Comparison of ENCODE assay signal across 9 mouse cellular contexts in the genomic region with DNA sequence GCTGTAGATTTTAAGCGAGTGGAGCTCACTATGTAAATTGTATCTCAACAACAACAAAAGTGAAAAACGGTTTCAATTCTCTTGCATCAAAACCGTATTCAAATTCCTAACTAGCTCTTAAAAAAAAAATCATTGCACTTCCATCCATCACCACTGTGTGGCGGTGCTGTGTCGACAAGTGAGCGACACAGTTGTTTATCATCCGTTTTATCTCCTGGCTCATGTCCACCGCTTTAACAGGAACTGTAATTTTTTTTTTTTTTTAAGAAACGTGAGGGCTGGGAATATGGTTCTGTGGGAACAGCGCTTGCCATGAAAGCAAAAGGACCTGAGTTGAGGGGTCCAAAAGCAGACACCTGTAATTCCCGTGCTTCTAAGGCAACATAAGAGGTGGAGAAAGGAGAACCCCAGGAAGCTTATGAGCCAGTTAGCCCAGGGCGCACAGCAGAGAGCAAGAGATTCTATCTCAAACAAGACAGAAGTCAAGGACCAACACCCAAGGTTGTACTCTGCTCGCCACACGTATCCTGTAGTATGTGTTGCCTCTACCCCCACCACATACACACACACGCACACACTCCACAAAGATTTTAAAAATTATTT. TPM values are rescaled to one million over a fixed set of nuclear protein-coding genes. Genes with fewer than 3 reads are reported as not detected.
DNase-seq lines count a peak whose midpoint lies in the region; ATAC-seq lines count a peak whose summit lies in the region.
"Had no signal": no experiment of that assay in that cellular context is flagged by ENCODE, and none has a peak within 500 bp of the region (broad histone marks: within the 10 kb centered on the region; RNA-seq: fewer than 3 reads in every experiment).

No protein-coding gene starts in this region.

- H3K4me3 ChIP-seq in kidney, embryonic 15.5 days (replicated peaks) = no peak overlapping the region
- no peak overlapping the region for H3K4me3 ChIP-seq in limb, embryonic 13.5 days
- no peak overlapping the region for H3K4me3 ChIP-seq in neural tube, embryonic 11.5 days (ENCODE audit: low read depth, low read length)

- H3K27ac ChIP-seq in kidney, embryonic 15.5 days = no peak overlapping the region
- H3K27ac ChIP-seq in limb, embryonic 13.5 days = no peak overlapping the region
- H3K27ac ChIP-seq in neural tube, embryonic 11.5 days (ENCODE audit: low read depth, low read length) = no peak overlapping the region

- H3K36me3 ChIP-seq in kidney, embryonic 15.5 days = no peaks in the 10 kb centered on the region
- no peaks in the 10 kb centered on the region for H3K36me3 ChIP-seq in limb, embryonic 13.5 days
- H3K36me3 ChIP-seq in neural tube, embryonic 11.5 days (ENCODE audit: control insufficient read depth, insufficient read depth, low read length) = no peaks in the 10 kb centered on the region

- H3K4me2 ChIP-seq in kidney, embryonic 15.5 days = peak overlapping the region; percentile 35
- H3K4me2 ChIP-seq in limb, embryonic 13.5 days (replicated peaks) = peak overlapping the region; percentile 35
- peak overlapping the region; percentile 26; the same call in 1 of the 2 replicates for H3K4me2 ChIP-seq in neural tube, embryonic 11.5 days (ENCODE audit: low read depth)

- DNase-seq in B cell, adult 2 months = peak; percentile 83 to 84
- peak; percentile 48 for DNase-seq in T-cell, adult 2 months (ENCODE audit: low spot score)
- peak; percentile 83 for DNase-seq in embryo, embryonic 10.5 days (ENCODE audit: low spot score)
- DNase-seq in heart, adult 9 months (ENCODE audit: low spot score in 2 of 2) = peak; percentile 31 to 65
- DNase-seq in neural tube, embryonic 11.5 days (ENCODE audit: low spot score) = peak; percentile 24
- DNase-seq in telencephalon, adult 2 months (ENCODE audit: low read depth, low spot score) = peak; percentile 41

- H3K9me3 ChIP-seq in kidney, embryonic 15.5 days (replicated peaks) = no peaks in the 10 kb centered on the region
- no peaks in the 10 kb centered on the region for H3K9me3 ChIP-seq in limb, embryonic 13.5 days
- no peaks in the 10 kb centered on the region for H3K9me3 ChIP-seq in neural tube, embryonic 11.5 days (ENCODE audit: control insufficient read depth, low read length)

- ATAC-seq in kidney, embryonic 15.5 days (replicated peaks; ENCODE audit: low FRiP score) = no peak
- no peak for ATAC-seq in limb, embryonic 13.5 days (ENCODE audit: low FRiP score, low read depth)
- ATAC-seq in neural tube, embryonic 11.5 days (ENCODE audit: insufficient read depth, low FRiP score, low TSS enrichment) = no peak

- H3K9ac ChIP-seq in kidney, embryonic 15.5 days = no peak overlapping the region
- no peak overlapping the region for H3K9ac ChIP-seq in limb, embryonic 13.5 days
- H3K9ac ChIP-seq in neural tube, embryonic 11.5 days (ENCODE audit: low read length) = no peak overlapping the region

- WGBS in kidney, embryonic 15.5 days = 25% methylated on average over 15 of the region's 15 CpGs
- 23% methylated on average over 15 of the region's 15 CpGs for WGBS in limb, embryonic 13.5 days
- WGBS in neural tube, embryonic 11.5 days = 28% methylated on average over 15 of the region's 15 CpGs

- H3K4me1 ChIP-seq in kidney, embryonic 15.5 days = peaks cover 5% of the 10 kb centered on the region; the same call in 1 of the 2 replicates
- peaks cover 8% of the 10 kb centered on the region; the same call in 1 of the 2 replicates for H3K4me1 ChIP-seq in limb, embryonic 13.5 days
- H3K4me1 ChIP-seq in neural tube, embryonic 11.5 days (ENCODE audit: control insufficient read depth, insufficient read depth, low read length) = no peaks in the 10 kb centered on the region

- 0 out of 2 replicates have a peak, but pooled peaks cover 12% of the 10 kb centered on the region for H3K27me3 ChIP-seq in kidney, embryonic 15.5 days
- H3K27me3 ChIP-seq in limb, embryonic 13.5 days = peaks cover 18% of the 10 kb centered on the region
- H3K27me3 ChIP-seq in neural tube, embryonic 11.5 days (ENCODE audit: control insufficient read depth, insufficient read depth, low read length) = no peaks in the 10 kb centered on the region

RNA-seq across cellular contexts. Expression of gene Aicda, which starts 3.5 kb away (rescaled TPM):
- polyA plus RNA-seq in kidney, embryonic 15.5 days (2015; fragmentation: Nextera tagmentation; extraction: Ambion mirVana) = not detected in 2 replicates
- 0.32 and 0.43 TPM in 2 replicates for polyA plus RNA-seq in limb, embryonic 13.5 days (2015; fragmentation: Nextera tagmentation; extraction: Ambion mirVana)
- polyA plus RNA-seq in neural tube, embryonic 11.5 days (2014; fragmentation: Nextera tagmentation; extraction: Ambion mirVana) = not detected in 2 replicates
- polyA plus RNA-seq: gonadal fat pad, adult 2 months had no signal

RNA-seq across cellular contexts. Expression of gene Apobec1, which starts 45.2 kb away (rescaled TPM):
- 3.3 and 4.3 TPM in 2 replicates for polyA plus RNA-seq in kidney, embryonic 15.5 days (2015; fragmentation: Nextera tagmentation; extraction: Ambion mirVana)
- 2.4 and 3.7 TPM in 2 replicates for polyA plus RNA-seq in limb, embryonic 13.5 days (2015; fragmentation: Nextera tagmentation; extraction: Ambion mirVana)
- 1.6 and 1.9 TPM in 2 replicates for polyA plus RNA-seq in neural tube, embryonic 11.5 days (2014; fragmentation: Nextera tagmentation; extraction: Ambion mirVana)

RNA-seq across cellular contexts. Expression of gene Mfap5, which starts 51.4 kb away (rescaled TPM):
- polyA plus RNA-seq in kidney, embryonic 15.5 days (2015; fragmentation: Nextera tagmentation; extraction: Ambion mirVana) = 23.4 and 32.8 TPM in 2 replicates
- 6.6 and 6.8 TPM in 2 replicates for polyA plus RNA-seq in limb, embryonic 13.5 days (2015; fragmentation: Nextera tagmentation; extraction: Ambion mirVana)
- 0.42 and 0.84 TPM in 2 replicates for polyA plus RNA-seq in neural tube, embryonic 11.5 days (2014; fragmentation: Nextera tagmentation; extraction: Ambion mirVana)

RNA-seq across cellular contexts. Expression of gene Gdf3, which starts 52.8 kb away (rescaled TPM):
- not detected in 2 replicates for polyA plus RNA-seq in kidney, embryonic 15.5 days (2015; fragmentation: Nextera tagmentation; extraction: Ambion mirVana)
- 0.13 and 0.14 TPM in 2 replicates for polyA plus RNA-seq in limb, embryonic 13.5 days (2015; fragmentation: Nextera tagmentation; extraction: Ambion mirVana)
- polyA plus RNA-seq in neural tube, embryonic 11.5 days (2014; fragmentation: Nextera tagmentation; extraction: Ambion mirVana) = 0.13 TPM in 1 of 2 replicates, not detected in the other

RNA-seq across cellular contexts. Expression of gene Rimklb, which starts 58.5 kb away (rescaled TPM):
- 15.3 and 16.2 TPM in 2 replicates for polyA plus RNA-seq in kidney, embryonic 15.5 days (2015; fragmentation: Nextera tagmentation; extraction: Ambion mirVana)
- 36.1 and 38.8 TPM in 2 replicates for polyA plus RNA-seq in limb, embryonic 13.5 days (2015; fragmentation: Nextera tagmentation; extraction: Ambion mirVana)
- 68.3 and 75.3 TPM in 2 replicates for polyA plus RNA-seq in neural tube, embryonic 11.5 days (2014; fragmentation: Nextera tagmentation; extraction: Ambion mirVana)

Comparison
In these comparisons a context has a peak if more than half of its experiments do, and no peak if none do; other contexts are left out.
1. DNase-seq: peak in every context shown above with its lines; median percentile 84 in B cell, adult 2 months; 83 in embryo, embryonic 10.5 days; 48 in T-cell, adult 2 months; 48 in heart, adult 9 months; 41 in telencephalon, adult 2 months; 24 in neural tube, embryonic 11.5 days.